Mouse (Mus musculus) cerebellum, postnatal 25 days (tissue): Measurements from ENCODE around the gene Ndufa11.
A peak's percentile ranks its signal among the peaks of the same experiment; 100 is the strongest.

Experiments used
- DNase-seq, 2 experiments: peaks; one replicate each; pipeline ENCODE4 v3.0.0; 2021; ENCODE audit warnings: mixed read lengths in 2 of 2

The Ndufa11 gene

DNA sequence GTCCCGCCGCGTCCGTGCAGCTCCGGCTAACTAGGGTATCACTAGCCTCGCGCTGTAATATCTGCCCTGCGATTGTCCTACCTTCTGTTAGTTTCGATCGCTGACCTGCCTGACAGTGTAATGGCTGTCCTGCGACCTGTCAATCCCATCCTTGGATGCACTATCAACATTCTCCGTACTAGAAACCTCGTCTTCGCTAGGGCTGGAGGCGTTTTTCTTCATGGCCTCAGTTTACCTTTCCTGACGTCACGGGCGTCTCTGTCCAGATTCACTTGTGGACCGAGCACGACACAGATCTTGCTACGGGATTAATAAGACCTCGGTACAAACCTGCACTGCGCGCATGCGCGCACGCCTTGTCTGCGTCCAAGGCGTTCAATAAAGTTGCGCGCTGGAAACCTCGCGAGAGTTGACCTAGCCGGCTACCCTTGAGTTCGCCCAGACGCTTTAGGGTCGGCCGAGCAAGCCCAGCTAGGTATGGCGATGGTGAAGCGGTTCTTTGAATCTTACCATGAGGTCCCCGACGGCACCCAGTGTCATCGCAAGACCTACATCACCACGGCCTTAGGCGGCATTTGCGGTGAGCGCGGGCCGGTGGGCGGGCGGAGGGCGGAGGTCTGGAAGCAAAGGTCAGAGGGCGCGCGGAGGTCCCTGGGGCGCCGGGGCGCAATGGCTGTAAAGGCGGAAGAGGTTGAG, at the start of gene Ndufa11, which contains the start of gene Vmac:
Gene Ndufa11 (plus strand): TSS at position 405 of the 696 bp plus-strand sequence.
Gene Vmac (minus strand): TSS at position 660 of the 696 bp plus-strand sequence.
- DNase-seq, result peak; percentile 96 to 98

DNA sequence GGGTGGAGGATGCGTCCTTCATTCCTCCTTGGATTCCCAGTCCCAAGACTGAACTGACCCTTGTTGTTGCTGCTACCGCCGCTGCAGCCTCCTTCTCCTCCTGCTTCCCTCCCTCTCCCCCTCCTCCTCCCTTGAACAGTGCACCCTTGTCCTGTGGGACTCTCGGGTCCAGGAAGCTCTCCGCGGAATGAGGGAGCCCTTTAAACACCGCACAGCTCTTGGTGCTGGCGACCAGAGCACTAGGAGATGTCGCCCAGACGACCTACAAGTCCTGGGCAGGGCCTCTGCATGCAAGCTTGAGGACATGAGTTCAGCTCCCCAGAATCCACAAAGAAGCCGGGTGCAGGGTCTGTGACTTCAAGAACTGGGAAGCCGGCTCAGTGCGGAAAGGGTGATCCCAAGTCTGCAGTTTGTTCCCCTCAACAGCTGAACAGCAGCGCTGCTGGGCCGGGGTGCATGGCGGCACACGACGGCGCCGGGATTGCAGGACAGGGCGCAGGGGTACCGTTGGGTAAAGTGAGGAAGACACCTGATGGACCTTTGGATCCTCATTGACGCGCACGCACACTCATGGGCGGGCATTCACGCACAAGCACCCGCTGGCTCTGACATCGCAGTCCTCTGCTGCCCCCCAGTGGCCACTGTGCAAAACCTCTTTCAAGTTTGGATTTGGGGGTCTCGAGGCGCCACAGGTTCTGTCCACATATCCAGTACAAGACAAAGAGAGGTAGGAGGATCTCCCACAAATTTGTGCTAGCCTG, 49.0 kb upstream of the Ndufa11 start:
- DNase-seq, result peak; percentile 89 to 94

GRCm38 (mm10) chr17:56669766-56670165, 47.8 kb upstream of the Ndufa11 start:
- DNase-seq, result no peak

- DNase-seq, result peak; percentile 99 to 100
These were observed 44.5 kb upstream of the Ndufa11 start, which contains the start of gene Ranbp3 for GRCm38 (mm10) chr17:56672941-56673646. Gene Ranbp3 (plus strand): TSS chr17:56673294.

DNA sequence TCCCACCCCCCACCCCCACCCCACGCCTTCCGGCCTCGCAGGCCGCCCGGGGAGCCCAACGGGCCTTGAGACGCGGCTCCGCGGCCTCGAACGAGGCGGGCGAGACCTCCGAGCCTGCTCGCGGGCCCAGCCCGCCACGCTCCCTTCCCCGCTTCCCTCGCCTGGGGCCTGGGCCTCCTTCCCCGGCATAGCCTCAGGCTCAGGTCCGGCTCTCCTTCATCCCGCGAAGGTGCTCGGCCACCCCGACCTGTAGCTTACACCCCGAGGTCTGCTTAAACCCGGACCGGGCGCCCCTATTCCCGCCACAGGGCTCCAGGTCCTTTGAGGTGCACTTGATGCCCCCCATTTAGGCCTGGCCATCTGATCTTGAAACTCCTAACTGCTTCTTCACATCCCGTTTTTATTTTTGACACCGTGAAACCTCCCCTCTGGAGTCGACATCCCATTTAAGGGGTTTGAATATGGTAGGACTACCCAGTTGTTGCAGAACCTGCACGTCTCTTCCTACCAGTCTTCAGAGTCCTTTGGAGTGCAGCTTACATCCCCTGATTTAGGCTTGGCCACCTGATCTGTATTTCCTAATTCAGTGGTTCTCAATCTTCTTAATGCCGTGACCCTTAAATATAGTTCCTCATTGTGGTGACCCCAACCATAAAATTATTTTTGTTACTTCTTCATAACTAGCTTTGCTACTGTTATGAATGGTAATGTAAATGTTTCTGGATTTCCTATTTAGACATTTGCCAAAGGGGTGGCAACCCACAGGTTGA, 43.7 kb upstream of the Ndufa11 start:
- DNase-seq, result no peak

DNA sequence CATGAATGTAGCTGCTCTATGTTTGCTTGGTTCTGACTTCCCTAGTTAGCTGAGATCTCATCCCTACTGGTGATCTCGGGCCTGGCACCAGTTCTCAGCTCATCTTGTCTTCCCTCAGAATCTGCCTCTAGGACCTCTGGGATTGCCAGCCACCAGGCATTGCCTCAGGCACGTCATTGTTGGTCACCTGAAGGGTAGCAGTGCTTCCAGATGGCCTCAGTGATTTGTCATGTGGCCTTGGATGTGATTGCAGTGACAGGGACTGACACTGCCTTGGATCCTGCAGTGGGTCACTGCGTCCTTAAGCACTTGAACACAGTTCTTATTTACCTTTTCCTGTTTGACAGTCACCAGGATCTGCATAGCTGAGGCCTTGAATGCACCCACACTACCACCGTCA, 35.8 kb upstream of the Ndufa11 start:
- peak; percentile 36 to 39 for DNase-seq

DNA sequence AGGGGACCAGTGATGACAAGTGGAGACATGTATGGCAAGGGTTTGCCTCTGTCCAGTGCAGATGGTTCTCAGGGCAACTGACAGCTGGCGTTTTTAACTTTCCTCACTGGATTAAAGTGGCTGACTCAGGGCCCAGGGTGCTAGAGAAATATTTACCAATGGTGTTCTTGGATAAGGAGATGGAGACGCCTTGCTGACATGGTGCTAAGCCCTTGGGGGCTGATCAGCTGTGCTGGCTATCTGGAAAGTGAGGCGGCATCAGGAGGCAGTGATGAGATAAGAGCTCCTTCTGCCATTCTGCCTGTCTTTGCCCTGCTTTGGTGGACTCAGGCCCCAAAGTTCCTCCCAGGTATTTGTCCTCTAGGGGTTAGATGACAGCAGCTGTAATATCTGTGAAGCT, 34.7 kb upstream of the Ndufa11 start:
- DNase-seq, result no peak

- peak; percentile 48 to 56 for DNase-seq
These were observed 33.9 kb upstream of the Ndufa11 start for GRCm38 (mm10) chr17:56683546-56684140.

GRCm38 (mm10) chr17:56684649-56685048, 32.9 kb upstream of the Ndufa11 start:
- DNase-seq, result no peak

DNA sequence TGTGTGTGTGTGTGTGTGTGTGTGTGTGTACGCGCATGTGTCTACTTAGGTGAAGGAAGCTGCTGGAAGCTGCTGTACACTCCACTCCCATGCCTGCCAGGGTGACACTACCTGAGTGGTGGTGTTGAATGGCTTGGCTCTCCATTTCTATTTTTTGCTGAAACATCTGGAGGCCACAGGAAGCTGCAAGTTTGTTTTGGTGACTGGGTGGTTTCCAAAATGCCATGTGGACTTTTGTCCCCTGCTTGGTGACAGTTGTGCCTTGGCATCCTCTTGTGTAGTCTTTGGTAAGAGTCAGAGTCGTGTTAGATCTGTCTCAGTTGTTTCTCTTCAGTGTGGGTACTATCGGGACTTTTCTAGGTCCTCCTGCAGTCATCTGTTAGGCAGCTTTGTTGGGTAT, 30.8 kb upstream of the Ndufa11 start:
- DNase-seq, result no peak

DNA sequence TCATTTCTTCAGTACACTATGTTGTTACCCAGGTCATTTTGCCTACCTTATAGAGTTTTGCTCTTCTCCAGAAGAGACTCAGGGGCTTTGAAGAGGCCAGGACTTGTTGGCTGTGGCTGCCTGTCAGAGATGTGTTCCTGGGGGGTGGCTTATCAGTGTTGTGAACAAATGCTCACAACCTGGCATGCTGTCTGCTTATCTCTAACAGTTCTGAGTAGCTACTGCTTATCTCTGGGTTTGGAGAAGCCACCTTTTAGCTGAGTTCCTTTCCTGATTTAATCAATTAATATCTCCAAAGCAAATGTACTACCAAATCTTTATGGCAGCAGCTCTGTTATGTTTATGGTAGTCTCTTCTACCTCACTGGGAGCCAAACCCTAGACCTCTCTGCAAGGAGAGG, 29.5 kb upstream of the Ndufa11 start:
- no peak for DNase-seq

DNA sequence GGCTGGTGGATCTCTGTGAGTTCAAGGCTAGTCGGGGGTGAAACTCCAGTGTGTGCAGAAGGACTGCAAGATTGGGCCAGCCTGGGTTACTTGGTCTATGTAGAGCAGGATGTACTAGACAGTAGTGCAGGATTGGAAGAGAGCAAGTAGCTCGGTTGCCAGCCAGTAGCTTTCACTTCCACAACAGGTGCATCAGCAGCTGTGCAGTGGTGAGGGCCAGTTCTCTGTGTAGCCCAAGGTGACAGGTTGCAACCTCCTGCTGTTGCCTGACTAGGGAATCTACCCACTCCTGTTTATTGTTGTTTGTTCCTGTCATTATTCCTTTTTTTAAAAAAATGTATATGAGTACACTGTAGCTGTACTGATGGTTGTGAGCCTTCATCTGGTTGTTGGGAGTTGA, 28.9 kb upstream of the Ndufa11 start:
- DNase-seq, result no peak

DNA sequence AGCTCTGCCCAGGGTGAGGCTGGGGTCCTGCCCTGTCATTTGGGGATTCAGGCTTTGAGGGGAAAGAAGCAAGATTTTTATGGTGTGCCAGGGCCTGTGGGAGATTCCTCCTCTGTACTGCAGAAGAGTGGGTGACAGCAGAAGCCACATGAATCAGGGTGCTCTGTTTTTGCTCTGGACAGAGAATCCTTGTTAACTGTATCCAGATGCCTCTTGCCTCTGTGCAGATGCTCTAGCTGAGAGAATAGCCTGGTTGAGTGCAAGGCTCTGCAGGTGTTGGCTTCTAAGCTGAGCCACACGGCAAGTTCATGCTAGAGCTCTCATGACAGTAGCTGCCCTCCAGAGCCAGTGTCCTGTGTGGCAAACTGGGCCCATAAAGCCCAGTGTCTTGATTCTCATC, 24.2 kb upstream of the Ndufa11 start:
- no peak for DNase-seq

DNA sequence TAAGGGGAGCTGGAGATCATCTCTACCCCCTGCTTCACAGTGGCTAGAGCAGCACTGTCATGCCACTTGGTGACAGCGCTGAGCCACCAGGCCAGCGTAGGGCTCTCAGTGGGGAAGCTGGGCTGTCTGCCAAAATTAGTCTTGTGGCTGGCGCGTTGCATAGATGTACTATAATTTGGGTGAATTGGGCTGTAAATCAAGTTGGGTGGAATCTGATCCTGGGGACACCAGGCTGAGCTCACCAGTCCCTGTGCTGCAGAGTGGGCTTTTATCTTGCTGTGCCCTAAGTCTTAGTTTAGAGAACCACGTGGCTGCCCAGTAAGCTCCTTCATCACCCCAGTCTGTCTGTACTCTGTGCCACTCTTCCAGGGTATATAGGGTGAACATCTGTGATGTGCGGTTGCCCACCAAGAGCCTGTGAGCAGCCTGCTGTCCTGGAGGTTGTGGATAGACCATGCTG, 23.7 kb upstream of the Ndufa11 start:
- DNase-seq, result peak; percentile 89 to 93

GRCm38 (mm10) chr17:56700451-56700850, 17.1 kb upstream of the Ndufa11 start:
- no peak for DNase-seq

GRCm38 (mm10) chr17:56703038-56703437, 14.5 kb upstream of the Ndufa11 start:
- no peak for DNase-seq

GRCm38 (mm10) chr17:56706515-56706914, 11.1 kb upstream of the Ndufa11 start:
- DNase-seq, result no peak

GRCm38 (mm10) chr17:56708692-56709091, 8.9 kb upstream of the Ndufa11 start:
- DNase-seq, result peak in 1 of 2 experiments; percentile 43

DNA sequence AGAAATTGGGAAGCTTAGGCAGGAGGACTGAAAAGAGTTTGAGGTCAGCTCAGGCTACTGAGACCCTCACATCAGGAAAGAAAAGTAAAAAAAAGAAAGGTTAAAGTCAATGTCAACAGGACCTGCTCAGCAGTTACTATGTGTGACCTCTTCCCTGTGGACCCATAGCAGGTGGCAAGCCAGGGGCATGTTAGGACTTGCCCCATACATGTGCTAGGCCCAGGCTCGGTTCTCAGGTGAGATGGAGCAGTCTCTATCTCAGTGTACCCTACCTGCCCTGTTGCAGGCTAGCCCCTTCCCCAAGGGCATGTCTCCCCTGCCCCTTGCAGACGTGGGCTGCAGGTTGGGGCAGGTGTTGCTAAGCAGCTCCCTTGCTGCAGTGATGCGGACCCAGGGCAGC, 7.9 kb upstream of the Ndufa11 start:
- no peak for DNase-seq

- no peak for DNase-seq
These were observed 2.2 kb upstream of the Ndufa11 start for GRCm38 (mm10) chr17:56715360-56715759.

- DNase-seq, result no peak
These were observed 1.5 kb upstream of the Ndufa11 start for GRCm38 (mm10) chr17:56715914-56716654.
